Mouse (Mus musculus) neural tube, embryonic 11.5 days (tissue): ENCODE measurements at regions not wholly inside any gene's neighbourhood (a gene's known extent, or its start where the extent isn't known, plus 50 kb on each side); places are given as distances from the start of the nearest gene placed in this dataset.

ENCODE experiments used
- ATAC-seq: fragments of 200-750 bp; cut with Nextera tagmentation; 2 replicates; pipeline ENCODE4 v1.8.0; 2017; ENCODE audit warnings: moderate number of reproducible peaks, mild to moderate bottlenecking, moderate TSS enrichment, moderate library complexity; ENCODE audit not compliant: insufficient read depth, low FRiP score, low TSS enrichment
- DNase-seq: peaks from one replicate; pipeline ENCODE4 v3.0.0-alpha.2; 2015; ENCODE audit warnings: low spot score
- H3K27ac ChIP-seq: fragments of 300-500 bp; sonication (generic); 2 replicates; pipeline ENCODE4 v1.5.1; 2014; ENCODE audit warnings: low read depth, mild to moderate bottlenecking, low read length
- H3K27me3 ChIP-seq: fragments of 300-500 bp; sonication (generic); 2 replicates; pipeline ENCODE4 v1.6.1; 2014; ENCODE audit warnings: mild to moderate bottlenecking, low read length, mixed read lengths; ENCODE audit not compliant: control insufficient read depth, insufficient read depth
- H3K36me3 ChIP-seq: fragments of 300-500 bp; sonication (generic); 2 replicates; pipeline ENCODE4 v1.6.1; 2014; ENCODE audit warnings: mild to moderate bottlenecking, low read length, moderate library complexity, mixed read lengths; ENCODE audit not compliant: control insufficient read depth, insufficient read depth
- H3K4me1 ChIP-seq: fragments of 300-500 bp; sonication (generic); 2 replicates; pipeline ENCODE4 v1.6.1; 2014; ENCODE audit warnings: low read length, mixed read lengths; ENCODE audit not compliant: control insufficient read depth, insufficient read depth
- H3K4me2 ChIP-seq: fragments of 300-500 bp; sonication (generic); 2 replicates; pipeline ENCODE4 v1.6.1; 2014; ENCODE audit warnings: low read depth, mild to moderate bottlenecking, moderate library complexity
- H3K4me3 ChIP-seq: fragments of 300-500 bp; sonication (generic); 2 replicates; pipeline ENCODE4 v1.5.1; 2014; ENCODE audit warnings: low read depth, low read length
- H3K9ac ChIP-seq: fragments of 300-500 bp; sonication (generic); 2 replicates; pipeline ENCODE4 v1.6.1; 2014; ENCODE audit warnings: mild to moderate bottlenecking, low read length
- H3K9me3 ChIP-seq: fragments of 300-500 bp; sonication (generic); 2 replicates; pipeline ENCODE4 v1.6.1; 2016; ENCODE audit warnings: low read length; ENCODE audit not compliant: control insufficient read depth
- WGBS: fragments of 180-500 bp; shearing (Covaris S2); extraction: QIAGEN DNeasy Blood & Tissue Kit; methylation state at CpG from one replicate; pipeline ENCODE4 v1.1.7; 2014; 5-methylcytosine and 5-hydroxymethylcytosine counted together

- no peaks in the 10 kb centered on the region for H3K36me3 ChIP-seq
- DNase-seq = peak; percentile 56
- H3K4me2 ChIP-seq = no peak overlapping the region
- no peak overlapping the region for H3K27ac ChIP-seq
- H3K4me3 ChIP-seq = no peak overlapping the region
- no peaks in the 10 kb centered on the region for H3K4me1 ChIP-seq
- WGBS = 30% methylated on average over 11 of the region's 11 CpGs
- H3K9me3 ChIP-seq = no peaks in the 10 kb centered on the region
- no peaks in the 10 kb centered on the region for H3K27me3 ChIP-seq
- H3K9ac ChIP-seq = no peak overlapping the region
- ATAC-seq = no peak
Measured at GRCm38 (mm10) chr14:24081911-24082558, 67.7 kb upstream of the Kcnma1 start.

GRCm38 (mm10) chr14:24068693-24069092 is 54.4 kb upstream of the Kcnma1 start:
- Histone ChIP-seq H3K9ac (no peak overlapping the region), H3K4me3 (no peak overlapping the region), H3K4me1 (no peaks in the 10 kb centered on the region), H3K36me3 (no peaks in the 10 kb centered on the region), H3K9me3 (no peaks in the 10 kb centered on the region), H3K27me3 (no peaks in the 10 kb centered on the region), H3K27ac (no peak overlapping the region), H3K4me2 (no peak overlapping the region)
- ATAC-seq (no peak), DNase-seq (peak; percentile 35)
- WGBS = 54% methylated on average over 4 of the region's 4 CpGs

GRCm38 (mm10) chr14:24067657-24068056 is 53.4 kb upstream of the Kcnma1 start:
- WGBS = 43% methylated on average over 6 of the region's 6 CpGs
- H3K4me2 ChIP-seq = no peak overlapping the region
- H3K36me3 ChIP-seq = no peaks in the 10 kb centered on the region
- no peak overlapping the region for H3K27ac ChIP-seq
- H3K4me3 ChIP-seq = no peak overlapping the region
- H3K9me3 ChIP-seq = no peaks in the 10 kb centered on the region
- no peak for ATAC-seq
- H3K9ac ChIP-seq = no peak overlapping the region
- H3K27me3 ChIP-seq = no peaks in the 10 kb centered on the region
- H3K4me1 ChIP-seq = no peaks in the 10 kb centered on the region
- DNase-seq = peak; percentile 70

GRCm38 (mm10) chr14:24065231-24065767 is 51.0 kb upstream of the Kcnma1 start:
- no peaks in the 10 kb centered on the region for H3K9me3 ChIP-seq
- no peak for ATAC-seq
- no peaks in the 10 kb centered on the region for H3K27me3 ChIP-seq
- no peak overlapping the region for H3K27ac ChIP-seq
- DNase-seq = no peak
- WGBS = 91% methylated on average over 4 of the region's 4 CpGs
- H3K9ac ChIP-seq = no peak overlapping the region
- no peak overlapping the region for H3K4me3 ChIP-seq
- no peak overlapping the region for H3K4me2 ChIP-seq
- H3K4me1 ChIP-seq = no peaks in the 10 kb centered on the region
- no peaks in the 10 kb centered on the region for H3K36me3 ChIP-seq
